Mouse (Mus musculus) frontal cortex, postnatal 36 days (tissue): ENCODE data around the gene Ampd1.

Experiments used
- DNase-seq, 2 experiments: peaks; one replicate each; pipeline ENCODE4 v3.0.0; 2022; ENCODE audit warnings: low spot score in 2 of 2

Gene Ampd1

GRCm38 (mm10) chr3:103102454-103103390, 28.9 kb downstream of the Ampd1 start, which contains the start of gene Dennd2c:
Gene Dennd2c (plus strand): TSS chr3:103102604.
- DNase-seq = peak; percentile 66 to 72

GRCm38 (mm10) chr3:103107565-103108240, 33.9 kb downstream of the Ampd1 start:
- DNase-seq = no peak

GRCm38 (mm10) chr3:103112216-103112615, 38.4 kb downstream of the Ampd1 start:
- DNase-seq = no peak

- DNase-seq = no peak
Observed at GRCm38 (mm10) chr3:103123636-103124035, 49.8 kb downstream of the Ampd1 start.

- DNase-seq = no peak
Observed at GRCm38 (mm10) chr3:103126138-103126537, 52.3 kb downstream of the Ampd1 start.

- no peak for DNase-seq
Observed at GRCm38 (mm10) chr3:103127177-103127576, 53.4 kb downstream of the Ampd1 start.

- DNase-seq = no peak
Observed at GRCm38 (mm10) chr3:103127721-103128120, 53.9 kb downstream of the Ampd1 start.

GRCm38 (mm10) chr3:103128251-103128650, 54.4 kb downstream of the Ampd1 start:
- no peak for DNase-seq

- no peak for DNase-seq
Observed at GRCm38 (mm10) chr3:103129367-103130159, 55.7 kb downstream of the Ampd1 start.

GRCm38 (mm10) chr3:103130236-103130751, 56.5 kb downstream of the Ampd1 start:
- DNase-seq = peak in 1 of 2 experiments; percentile 3

GRCm38 (mm10) chr3:103133098-103133497, 59.3 kb downstream of the Ampd1 start:
- DNase-seq = no peak

- no peak for DNase-seq
Observed at GRCm38 (mm10) chr3:103136414-103137077, 62.7 kb downstream of the Ampd1 start.

GRCm38 (mm10) chr3:103139047-103139446, 65.2 kb downstream of the Ampd1 start:
- DNase-seq = no peak

- DNase-seq = peak; percentile 3 to 8
Observed at GRCm38 (mm10) chr3:103140095-103140838, 66.5 kb downstream of the Ampd1 start.

- DNase-seq = no peak
Observed at GRCm38 (mm10) chr3:103141287-103141686, 67.5 kb downstream of the Ampd1 start.

- DNase-seq = no peak
Observed at GRCm38 (mm10) chr3:103142366-103142765, 68.6 kb downstream of the Ampd1 start.

GRCm38 (mm10) chr3:103145336-103145735, 71.5 kb downstream of the Ampd1 start:
- no peak for DNase-seq

GRCm38 (mm10) chr3:103145791-103146190, 72.0 kb downstream of the Ampd1 start:
- no peak for DNase-seq

- DNase-seq = no peak
Observed at GRCm38 (mm10) chr3:103146330-103147166, 72.7 kb downstream of the Ampd1 start.
